Mouse (Mus musculus) embryonic facial prominence, embryonic 10.5 days (tissue): ENCODE measurements around the gene Fxr2. TPM values are rescaled to one million over a fixed set of nuclear protein-coding genes. Genes with fewer than 3 reads are reported as not detected.
A peak's percentile ranks its signal among the peaks of the same experiment; 100 is the strongest.
"Not testable (repeated sequence)": the region's sequence is repeated elsewhere in the genome, so short reads cannot be mapped to it uniquely, and the experiment has no call there.

Experiments used
- DNase-seq: peaks from one replicate; pipeline ENCODE4 v3.0.0-alpha.2; 2017; ENCODE audit warnings: low spot score
- H3K27ac ChIP-seq: fragments of 300-500 bp; sonication (generic); replicated peaks from 2 replicates; pipeline ENCODE4 v1.5.1; 2016; ENCODE audit warnings: mild to moderate bottlenecking
- H3K27me3 ChIP-seq: fragments of 300-500 bp; sonication (generic); replicated peaks from 2 replicates; pipeline ENCODE4 v1.6.1; 2016; ENCODE audit warnings: low read depth, mild to moderate bottlenecking; ENCODE audit not compliant: poor library complexity, severe bottlenecking
- H3K36me3 ChIP-seq: fragments of 300-500 bp; sonication (generic); replicated peaks from 2 replicates; pipeline ENCODE4 v1.6.1; 2016; ENCODE audit warnings: mild to moderate bottlenecking, moderate library complexity
- H3K4me1 ChIP-seq: fragments of 300-500 bp; sonication (generic); 2 replicates; pipeline ENCODE4 v1.6.1; 2016
- H3K4me3 ChIP-seq: fragments of 300-500 bp; sonication (generic); 2 replicates; pipeline ENCODE4 v1.5.1; 2016; ENCODE audit warnings: mild to moderate bottlenecking, moderate library complexity
- H3K9me3 ChIP-seq: fragments of 300-500 bp; sonication (generic); 2 replicates; pipeline ENCODE4 v1.6.1; 2016; ENCODE audit warnings: mild to moderate bottlenecking
- WGBS: fragments of 180-500 bp; shearing (Covaris S2); methylation state at CpG from one replicate; pipeline ENCODE4 v1.1.7; 2016; 5-methylcytosine and 5-hydroxymethylcytosine counted together
- polyA plus RNA-seq: library from polyadenylated mRNA; unstranded; fragments of >200 nt; fragmentation: Nextera tagmentation; extraction: Ambion mirVana; gene quantifications from 2 replicates; pipeline ENCODE4 v1.2.1, GENCODE M21; 2016

Fxr2 gene
- polyA plus RNA-seq, 1 experiment from 2014 or later: 45.5 TPM

GRCm38 (mm10) chr11:69616781-69617180 lies 16.0 kb upstream of the Fxr2 start:
- 55% methylated on average over 10 of the region's 10 CpGs for WGBS
- no peaks in the 10 kb centered on the region for H3K36me3 ChIP-seq
- peaks cover 17% of the 10 kb centered on the region for H3K4me1 ChIP-seq
- no peaks in the 10 kb centered on the region for H3K9me3 ChIP-seq
- H3K4me3 ChIP-seq: 0 out of 2 replicates have a peak overlapping the region, but pooled peaks have one; percentile 2
- peaks cover 35% of the 10 kb centered on the region for H3K27me3 ChIP-seq
- no peak overlapping the region for H3K27ac ChIP-seq
- no peak for DNase-seq

- peaks cover 25% of the 10 kb centered on the region for H3K4me1 ChIP-seq
- DNase-seq: no peak
- H3K36me3 ChIP-seq: no peaks in the 10 kb centered on the region
- H3K9me3 ChIP-seq: no peaks in the 10 kb centered on the region
- H3K27me3 ChIP-seq: peaks cover 32% of the 10 kb centered on the region
- H3K27ac ChIP-seq: no peak within 1 kb of the TSS
- WGBS: 78% methylated on average over 5 of the region's 5 CpGs
- H3K4me3 ChIP-seq: no peak within 1 kb of the TSS
Measured at GRCm38 (mm10) chr11:69617805-69618204, 15.0 kb upstream of the Fxr2 start, which contains the start of gene Shbg. Shbg (minus strand) TSS chr11:69617905.

- 82% methylated on average over 7 of the region's 7 CpGs for WGBS
Measured at GRCm38 (mm10) chr11:69620394-69621081, 12.3 kb upstream of the Fxr2 start.

GRCm38 (mm10) chr11:69621571-69622268 lies 11.1 kb upstream of the Fxr2 start, which contains the start of gene Sat2:
Sat2 (plus strand) TSS chr11:69622024.
- Histone ChIP-seq H3K27ac (peak within 1 kb of the TSS; percentile 91), H3K4me1 (peaks cover 18% of the 10 kb centered on the region), H3K4me3 (peak within 1 kb of the TSS; percentile 67), H3K9me3 (no peaks in the 10 kb centered on the region), H3K36me3 (no peaks in the 10 kb centered on the region), H3K27me3 (peaks cover 9% of the 10 kb centered on the region)
- DNase-seq: peak; percentile 90
- under 1% methylated on average over 20 of the region's 20 CpGs for WGBS

More at GRCm38 (mm10) chr11:69620394-69621081, 12.3 kb upstream of the Fxr2 start:
- no peak for DNase-seq
- H3K36me3 ChIP-seq: no peaks in the 10 kb centered on the region
- H3K27ac ChIP-seq: no peak overlapping the region
- peaks cover 21% of the 10 kb centered on the region for H3K27me3 ChIP-seq
- peaks cover 21% of the 10 kb centered on the region for H3K4me1 ChIP-seq
- no peaks in the 10 kb centered on the region for H3K9me3 ChIP-seq
- H3K4me3 ChIP-seq: no peak overlapping the region

GRCm38 (mm10) chr11:69622406-69622805 lies 10.4 kb upstream of the Fxr2 start:
- no peak for DNase-seq
- Histone ChIP-seq H3K4me1 (peaks cover 18% of the 10 kb centered on the region), H3K27ac (peak overlapping the region; percentile 91), H3K4me3 (peak overlapping the region; percentile 67), H3K36me3 (no peaks in the 10 kb centered on the region), H3K9me3 (no peaks in the 10 kb centered on the region), H3K27me3 (peaks cover 5% of the 10 kb centered on the region; the same call in 1 of the 2 replicates)
- 51% methylated on average over 6 of the region's 6 CpGs for WGBS

GRCm38 (mm10) chr11:69623006-69623405 lies 9.8 kb upstream of the Fxr2 start:
- peaks cover 18% of the 10 kb centered on the region for H3K4me1 ChIP-seq
- no peaks in the 10 kb centered on the region for H3K36me3 ChIP-seq
- no peak overlapping the region; the same call in 1 of the 2 replicates for H3K27ac ChIP-seq
- no peaks in the 10 kb centered on the region for H3K9me3 ChIP-seq
- DNase-seq: no peak
- no peaks in the 10 kb centered on the region for H3K27me3 ChIP-seq
- H3K4me3 ChIP-seq: peak overlapping the region; percentile 67
- 66% methylated on average over 4 of the region's 4 CpGs for WGBS

- 84% methylated on average over 2 of the region's 2 CpGs for WGBS
- H3K36me3 ChIP-seq: not testable (repeated sequence)
Measured at GRCm38 (mm10) chr11:69624339-69624738, 8.5 kb upstream of the Fxr2 start.

GRCm38 (mm10) chr11:69628286-69628685 lies 4.5 kb upstream of the Fxr2 start:
- H3K36me3 ChIP-seq: 0 out of 2 replicates have a peak, but pooled peaks cover 4% of the 10 kb centered on the region
- no peak overlapping the region for H3K27ac ChIP-seq
- H3K4me3 ChIP-seq: no peak overlapping the region
- H3K27me3 ChIP-seq: no peaks in the 10 kb centered on the region
- DNase-seq: peak; percentile 85
- WGBS: 35% methylated on average over 6 of the region's 6 CpGs
- no peaks in the 10 kb centered on the region for H3K9me3 ChIP-seq
- peaks cover 7% of the 10 kb centered on the region; the same call in 1 of the 2 replicates for H3K4me1 ChIP-seq

More at GRCm38 (mm10) chr11:69624339-69624738, 8.5 kb upstream of the Fxr2 start:
- not testable (repeated sequence) for H3K27ac ChIP-seq, H3K4me3 ChIP-seq, H3K27me3 ChIP-seq, H3K9me3 ChIP-seq, DNase-seq
- H3K4me1 ChIP-seq: peaks cover 18% of the 10 kb centered on the region

- Histone ChIP-seq H3K36me3 (peaks cover 7% of the 10 kb centered on the region), H3K27me3 (no peaks in the 10 kb centered on the region), H3K4me3 (no peak overlapping the region), H3K27ac (no peak overlapping the region), H3K9me3 (no peaks in the 10 kb centered on the region), H3K4me1 (peaks cover 19% of the 10 kb centered on the region)
- 68% methylated on average over 1 of the region's 1 CpGs for WGBS
- DNase-seq: no peak
Measured at GRCm38 (mm10) chr11:69629802-69630201, 3.0 kb upstream of the Fxr2 start.

- Histone ChIP-seq H3K4me1 (peaks cover 28% of the 10 kb centered on the region), H3K27me3 (no peaks in the 10 kb centered on the region), H3K4me3 (peak overlapping the region; percentile 99), H3K36me3 (peaks cover 40% of the 10 kb centered on the region), H3K27ac (peak overlapping the region; percentile 98), H3K9me3 (no peaks in the 10 kb centered on the region)
- no peak for DNase-seq
- WGBS: under 1% methylated on average over 50 of the region's 50 CpGs
Measured at GRCm38 (mm10) chr11:69633128-69633866, 507 bp downstream of the Fxr2 start.

GRCm38 (mm10) chr11:69635471-69635870 lies 2.7 kb downstream of the Fxr2 start:
- Histone ChIP-seq H3K4me1 (peaks cover 28% of the 10 kb centered on the region), H3K27me3 (no peaks in the 10 kb centered on the region), H3K36me3 (peaks cover 62% of the 10 kb centered on the region), H3K4me3 (peak overlapping the region; percentile 21; the same call in 1 of the 2 replicates), H3K9me3 (no peaks in the 10 kb centered on the region), H3K27ac (no peak overlapping the region)
- WGBS: 94% methylated on average over 3 of the region's 3 CpGs
- DNase-seq: no peak

GRCm38 (mm10) chr11:69645860-69646259 lies 13.1 kb downstream of the Fxr2 start:
- DNase-seq: no peak
- Histone ChIP-seq H3K27ac (no peak overlapping the region), H3K4me1 (no peaks in the 10 kb centered on the region), H3K27me3 (no peaks in the 10 kb centered on the region), H3K4me3 (no peak overlapping the region), H3K9me3 (no peaks in the 10 kb centered on the region), H3K36me3 (peaks cover 99% of the 10 kb centered on the region)
- WGBS: 97% methylated on average over 5 of the region's 5 CpGs
